ENCODE assay signal across 8 mouse cellular contexts in genomic region chr15:101370101-101370911, GRCm38 (mm10). TPM values are rescaled to one million over a fixed set of nuclear protein-coding genes. Genes with fewer than 3 reads are reported as not detected.
DNase-seq lines count a peak whose midpoint lies in the region; ATAC-seq and TF ChIP-seq lines count a peak whose summit lies in the region.

TSS of gene Krt80 (minus strand) at chr15:101370162.

- H3K9ac ChIP-seq in kidney, embryonic 15.5 days = no peak within 1 kb of the TSS

- peak; percentile 38 for ATAC-seq in kidney, embryonic 15.5 days (replicated peaks; ENCODE audit: low FRiP score)
- no peak for ATAC-seq in cerebellum, adult (ENCODE audit: insufficient number of reproducible peaks, low FRiP score, low TSS enrichment)
- ATAC-seq in CD4-positive, CD25-positive, alpha-beta regulatory T cell, adult 4 months = no peak

- H3K4me3 ChIP-seq in spleen, adult 2 months (ENCODE audit: extremely low read depth, insufficient read depth, insufficient read length) = no peak within 1 kb of the TSS
- no peak within 1 kb of the TSS for H3K4me3 ChIP-seq in kidney, embryonic 15.5 days (replicated peaks)

- no peaks in the 10 kb centered on the region for H3K27me3 ChIP-seq in spleen, adult 2 months (ENCODE audit: control insufficient read depth, insufficient read depth, low read length)
- 0 out of 2 replicates have a peak, but pooled peaks cover 8% of the 10 kb centered on the region for H3K27me3 ChIP-seq in kidney, embryonic 15.5 days

- no peaks in the 10 kb centered on the region for H3K9me3 ChIP-seq in kidney, embryonic 15.5 days (replicated peaks)

- DNase-seq in spleen, adult 2 months (ENCODE audit: low read depth in 1 of 2, low spot score in 2 of 2) = no peak
- DNase-seq in spleen, postnatal 10 days (ENCODE audit: low spot score in 2 of 2) = no peak
- peak; percentile 87 for DNase-seq in heart, adult 8-10 months (ENCODE audit: low spot score)
- peak; percentile 62 for DNase-seq in ovary, postnatal 14 days (ENCODE audit: low spot score)
- DNase-seq in frontal cortex, postnatal 14 days (ENCODE audit: low spot score in 2 of 2) = no peak

- 88% methylated on average over 22 of the region's 22 CpGs for WGBS in spleen, adult 2 months
- WGBS in kidney, embryonic 15.5 days = 57% methylated on average over 22 of the region's 22 CpGs

- peak within 1 kb of the TSS; percentile 70 for H3K27ac ChIP-seq in spleen, adult 2 months (ENCODE audit: insufficient read depth, low read length)
- peak within 1 kb of the TSS; percentile 76 for H3K27ac ChIP-seq in kidney, embryonic 15.5 days

- TF ChIP-seq CTCF in spleen, adult 2 months (IDR thresholded peaks at IDR 0.05; ENCODE audit: extremely low read depth, insufficient read depth, insufficient read length, insufficient replicate concordance) = no peak

- 0 out of 2 replicates have a peak within 1 kb of the TSS, but pooled peaks have one; percentile 1 for H3K4me2 ChIP-seq in kidney, embryonic 15.5 days

- H3K4me1 ChIP-seq in spleen, adult 2 months (ENCODE audit: control insufficient read depth, insufficient read depth, insufficient read length) = peaks cover 9% of the 10 kb centered on the region; the same call in 1 of the 2 replicates
- peaks cover 68% of the 10 kb centered on the region for H3K4me1 ChIP-seq in kidney, embryonic 15.5 days

- H3K36me3 ChIP-seq in spleen, adult 2 months (ENCODE audit: control insufficient read depth, insufficient read depth, low read length) = no peaks in the 10 kb centered on the region
- no peaks in the 10 kb centered on the region for H3K36me3 ChIP-seq in kidney, embryonic 15.5 days

- no peak for TF ChIP-seq POLR2A in spleen, adult 2 months (IDR thresholded peaks at IDR 0.05; ENCODE audit: low read depth, low read length)

RNA-seq across cellular contexts. Expression of gene Krt80, which starts in this region (rescaled TPM):
- 9.9 and 13.6 TPM in 2 replicates for polyA plus RNA-seq in spleen, adult 2 months (2012; rRNA removed)
- total RNA-seq in heart, adult 8-10 months (2022) = 1 to 10 TPM; 1.5 to 4.7 (median 2.4) TPM
- polyA plus RNA-seq in kidney, embryonic 15.5 days (2015; fragmentation: Nextera tagmentation; extraction: Ambion mirVana) = 1.6 and 2.3 TPM in 2 replicates
- under 1 TPM in 1 of 2 experiments, not detected in 1; 0.22 TPM for polyA plus RNA-seq in CD4-positive, CD25-positive, alpha-beta regulatory T cell, adult 4 months (2017; shearing (Covaris generic))

Comparison
In these comparisons a context has a peak if more than half of its experiments do, and no peak if none do; other contexts are left out.
1. DNase-seq: peak in heart, adult 8-10 months (single experiment) and ovary, postnatal 14 days (single experiment); none in spleen, adult 2 months (0 of 2), spleen, postnatal 10 days (0 of 2) and frontal cortex, postnatal 14 days (0 of 2).